Mouse (Mus musculus) megakaryocyte-erythroid progenitor cell, adult 5 weeks (primary cell): Measurements from ENCODE around the gene Olfr804. TPM values are rescaled to one million over a fixed set of nuclear protein-coding genes. Genes with fewer than 3 reads are reported as not detected.

Experiments
- polyA plus RNA-seq: library from polyadenylated mRNA; stranded (reverse); fragments of >175 nt; gene quantifications from 2 replicates; pipeline ENCODE4 v1.2.3, GENCODE M21; 2012

The Olfr804 gene
- polyA plus RNA-seq: not detected in 2 replicates

DNA sequence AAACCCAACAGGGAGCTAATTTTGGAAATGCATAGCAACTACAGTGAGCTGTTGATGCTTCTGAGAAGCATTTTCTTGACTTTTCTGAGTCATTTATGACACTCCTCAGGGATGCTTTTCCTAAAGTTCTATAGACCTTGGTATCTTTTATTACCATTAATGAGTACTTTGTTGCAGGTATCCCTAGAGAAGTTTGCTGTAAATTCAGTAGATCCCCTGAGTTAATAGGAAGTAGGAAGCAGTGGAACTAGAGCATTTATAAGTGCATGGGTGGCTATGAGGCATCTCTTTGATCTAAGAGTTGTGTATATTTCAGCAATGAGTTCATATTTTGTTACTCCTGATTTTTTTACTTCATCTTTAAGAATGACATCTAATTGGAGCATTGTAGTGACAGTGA lies at the start of gene Olfr804:
Gene Olfr804 (plus strand): TSS at position 301 of the 400 bp plus-strand sequence.

GRCm38 (mm10) chr10:129657394-129657793 lies 45.6 kb upstream of the Olfr804 start, which contains the start of gene Olfr800:
TSS of gene Olfr800 (plus strand) at chr10:129657694.

DNA sequence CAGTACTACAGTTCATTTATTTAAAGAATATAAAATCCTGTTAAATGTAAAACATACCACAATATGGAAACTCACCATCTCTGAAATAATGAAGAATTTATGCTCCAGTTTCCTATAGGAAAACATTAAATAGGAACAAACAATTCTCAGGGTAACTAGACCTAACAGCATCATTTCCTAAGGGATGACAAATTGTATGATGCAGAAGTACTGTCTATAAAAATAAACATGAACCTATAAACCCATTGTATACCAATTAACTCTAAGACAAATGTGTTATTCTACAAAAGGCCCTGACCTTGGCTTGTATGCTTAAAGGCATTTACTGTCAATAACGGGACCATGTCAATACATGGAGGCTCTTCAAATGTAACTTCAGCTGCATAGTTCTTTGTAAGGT lies 29.2 kb upstream of the Olfr804 start, which contains the start of gene Olfr801:
Gene Olfr801 (minus strand): TSS at position 101 of the 400 bp plus-strand sequence.

GRCm38 (mm10) chr10:129688069-129688468 lies 14.9 kb upstream of the Olfr804 start, which contains the start of gene Olfr802:
TSS of gene Olfr802 (minus strand) at chr10:129688169.

DNA sequence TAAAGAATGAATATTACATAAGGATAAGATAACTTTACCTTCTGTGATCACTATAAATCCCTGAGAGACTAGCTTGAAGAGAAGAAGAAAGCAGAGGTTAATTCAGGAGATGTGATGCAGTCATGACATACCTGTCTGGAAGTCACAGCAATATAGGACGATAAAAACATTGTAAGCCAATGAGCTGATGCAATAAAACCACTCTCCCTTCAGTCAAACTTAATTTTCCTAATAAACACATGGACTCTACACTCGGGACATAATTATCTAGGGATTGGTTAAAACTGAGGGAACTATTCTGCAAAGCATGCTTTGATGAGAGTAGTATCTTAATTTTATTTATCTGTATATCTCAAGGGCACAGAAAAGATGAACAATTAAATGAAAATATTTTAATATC lies 8.8 kb upstream of the Olfr804 start, which contains the start of gene Olfr803:
Gene Olfr803 (minus strand): TSS at position 101 of the 400 bp plus-strand sequence.

GRCm38 (mm10) chr10:129729275-129729674 lies 26.3 kb downstream of the Olfr804 start, which contains the start of gene Olfr805:
TSS of gene Olfr805 (minus strand) at chr10:129729375.

DNA sequence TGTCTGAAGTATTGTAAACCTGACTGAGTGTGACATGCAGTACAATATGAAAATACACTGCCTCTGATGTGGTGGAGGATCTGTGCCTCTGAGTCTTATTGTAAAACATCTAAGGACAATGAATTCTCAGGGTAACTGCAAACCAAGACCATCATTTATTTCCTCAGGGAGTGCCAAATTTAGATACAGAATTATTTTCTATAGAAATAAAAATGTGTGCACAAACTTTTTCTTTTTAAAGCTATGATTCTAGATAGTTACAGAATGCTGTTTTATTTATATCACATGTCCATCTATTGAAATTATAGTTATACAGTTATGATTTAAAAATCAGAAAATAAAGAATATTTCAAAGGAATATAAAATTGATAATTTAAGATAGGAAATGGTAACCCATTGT lies 38.8 kb downstream of the Olfr804 start, which contains the start of gene Olfr806:
Gene Olfr806 (minus strand): TSS at position 101 of the 400 bp plus-strand sequence.

DNA sequence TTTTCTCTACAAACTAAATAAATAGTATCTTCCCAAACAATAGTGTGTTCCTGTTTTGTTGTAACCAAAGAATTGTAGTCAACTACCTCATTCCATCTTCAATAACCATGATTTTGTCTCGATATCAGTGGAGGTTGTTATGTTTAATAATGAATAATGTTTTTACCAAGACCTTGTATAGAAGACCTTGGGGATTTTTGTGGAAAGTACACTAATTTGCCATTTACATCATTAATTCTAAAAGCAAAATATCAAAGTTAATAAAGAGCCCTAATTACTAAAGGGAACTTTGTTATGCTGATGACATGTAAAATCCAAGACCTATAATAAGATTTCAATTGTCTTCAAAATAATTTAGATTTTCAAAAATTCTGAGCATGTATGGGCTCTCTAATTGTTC lies 54.7 kb downstream of the Olfr804 start, which contains the start of gene Olfr807:
Gene Olfr807 (minus strand): TSS at position 101 of the 400 bp plus-strand sequence.

Other genes with a start within 250 kb of the Olfr804 start
- not detected in 2 replicates for gene Olfr787, start 241.3 kb upstream of the Olfr804 start, polyA plus RNA-seq
- gene Olfr788, start 232.2 kb upstream of the Olfr804 start, polyA plus RNA-seq: not detected in 2 replicates
- gene Olfr789, start 218.5 kb upstream of the Olfr804 start, polyA plus RNA-seq: not detected in 2 replicates
- not detected in 2 replicates for gene Olfr790, start 204.7 kb upstream of the Olfr804 start, polyA plus RNA-seq
- not detected in 2 replicates for gene Olfr791, start 181.4 kb upstream of the Olfr804 start, polyA plus RNA-seq
- not detected in 2 replicates for gene Olfr792, start 164.0 kb upstream of the Olfr804 start, polyA plus RNA-seq
- gene Olfr794, start 135.6 kb upstream of the Olfr804 start, polyA plus RNA-seq: not detected in 2 replicates
- gene Olfr796, start 90.6 kb upstream of the Olfr804 start, polyA plus RNA-seq: not detected in 2 replicates
- gene Olfr798, start 75.3 kb upstream of the Olfr804 start, polyA plus RNA-seq: not detected in 2 replicates
- gene Olfr799, start 65.7 kb upstream of the Olfr804 start, polyA plus RNA-seq: not detected in 2 replicates
- gene Olfr800, start 45.5 kb upstream of the Olfr804 start, polyA plus RNA-seq: not detected in 2 replicates
- not detected in 2 replicates for gene Olfr801, start 29.3 kb upstream of the Olfr804 start, polyA plus RNA-seq
- not detected in 2 replicates for gene Olfr802, start 15.0 kb upstream of the Olfr804 start, polyA plus RNA-seq
- not detected in 2 replicates for gene Olfr803, start 8.9 kb upstream of the Olfr804 start, polyA plus RNA-seq
- gene Olfr805, start 26.2 kb downstream of the Olfr804 start, polyA plus RNA-seq: not detected in 2 replicates
- not detected in 2 replicates for gene Olfr806, start 38.7 kb downstream of the Olfr804 start, polyA plus RNA-seq
- gene Olfr807, start 54.6 kb downstream of the Olfr804 start, polyA plus RNA-seq: not detected in 2 replicates
- 0.02 TPM in 1 of 2 replicates, not detected in the other for gene Olfr808, start 62.3 kb downstream of the Olfr804 start, polyA plus RNA-seq
- not detected in 2 replicates for gene Olfr809, start 71.4 kb downstream of the Olfr804 start, polyA plus RNA-seq
- gene Olfr810, start 91.7 kb downstream of the Olfr804 start, polyA plus RNA-seq: not detected in 2 replicates
- gene Olfr811, start 101.2 kb downstream of the Olfr804 start, polyA plus RNA-seq: not detected in 2 replicates
- gene Olfr812, start 142.9 kb downstream of the Olfr804 start, polyA plus RNA-seq: not detected in 2 replicates
- not detected in 2 replicates for gene Olfr813, start 152.2 kb downstream of the Olfr804 start, polyA plus RNA-seq
- not detected in 2 replicates for gene Olfr814, start 176.6 kb downstream of the Olfr804 start, polyA plus RNA-seq
- gene Olfr815, start 202.7 kb downstream of the Olfr804 start, polyA plus RNA-seq: not detected in 2 replicates
- not detected in 2 replicates for gene Olfr816, start 212.4 kb downstream of the Olfr804 start, polyA plus RNA-seq
- gene Olfr818, start 245.9 kb downstream of the Olfr804 start, polyA plus RNA-seq: not detected in 2 replicates